Mouse (Mus musculus) ovary, postnatal 36 days (tissue): ENCODE measurements at regions not wholly inside any gene's neighbourhood (a gene's known extent, or its start where the extent isn't known, plus 50 kb on each side); places are given as distances from the start of the nearest gene placed in this dataset.
A peak's percentile ranks its signal among the peaks of the same experiment; 100 is the strongest.

Experiments used
- DNase-seq: peaks from one replicate; pipeline ENCODE4 v3.0.0; 2022; ENCODE audit warnings: low spot score, mixed read lengths

GRCm38 (mm10) chr9:92856410-92857083, 314.5 kb downstream of the Plod2 start:
- no peak for DNase-seq

- DNase-seq, result no peak
Observed at GRCm38 (mm10) chr9:92865822-92866221, 323.8 kb downstream of the Plod2 start.

GRCm38 (mm10) chr9:92878589-92878988, 336.6 kb downstream of the Plod2 start:
- peak; percentile 28 for DNase-seq

- DNase-seq, result no peak
Observed at GRCm38 (mm10) chr9:92879812-92880211, 337.8 kb downstream of the Plod2 start.

GRCm38 (mm10) chr9:92882251-92882832, 340.3 kb downstream of the Plod2 start:
- no peak for DNase-seq

GRCm38 (mm10) chr9:92890063-92890462, 348.0 kb downstream of the Plod2 start:
- no peak for DNase-seq

- DNase-seq, result no peak
Observed at GRCm38 (mm10) chr9:92899733-92900132, 357.7 kb downstream of the Plod2 start.

- DNase-seq, result no peak
Observed at GRCm38 (mm10) chr9:92907102-92907501, 365.1 kb downstream of the Plod2 start.

GRCm38 (mm10) chr9:92919396-92919795, 377.4 kb downstream of the Plod2 start:
- DNase-seq, result no peak

GRCm38 (mm10) chr9:92930231-92930966, 388.4 kb downstream of the Plod2 start:
- DNase-seq, result no peak

GRCm38 (mm10) chr9:92937802-92938201, 395.8 kb downstream of the Plod2 start:
- DNase-seq, result no peak

GRCm38 (mm10) chr9:92950092-92950491, 408.1 kb downstream of the Plod2 start:
- DNase-seq, result no peak

GRCm38 (mm10) chr9:92963275-92963674, 421.3 kb downstream of the Plod2 start:
- DNase-seq, result no peak

GRCm38 (mm10) chr9:92991759-92992158, 449.7 kb downstream of the Plod2 start:
- DNase-seq, result no peak

- DNase-seq, result no peak
Observed at GRCm38 (mm10) chr9:92996156-92996555, 454.1 kb downstream of the Plod2 start.

- no peak for DNase-seq
Observed at GRCm38 (mm10) chr9:93005182-93005953, 463.3 kb downstream of the Plod2 start.

- no peak for DNase-seq
Observed at GRCm38 (mm10) chr9:93008511-93009302, 466.7 kb downstream of the Plod2 start.

- DNase-seq, result no peak
Observed at GRCm38 (mm10) chr9:93044298-93044912, 502.4 kb downstream of the Plod2 start.

GRCm38 (mm10) chr9:93072140-93072539, 530.1 kb downstream of the Plod2 start:
- no peak for DNase-seq

- DNase-seq, result no peak
Observed at GRCm38 (mm10) chr9:93083114-93083513, 541.1 kb downstream of the Plod2 start.

- no peak for DNase-seq
Observed at GRCm38 (mm10) chr9:93098008-93098581, 556.1 kb downstream of the Plod2 start.
